Mouse (Mus musculus): ENCODE data around the gene Agxt. TPM values are rescaled to one million over a fixed set of nuclear protein-coding genes. Genes with fewer than 3 reads are reported as not detected.

Gene Agxt
- polyA plus RNA-seq, 1 experiment from 2014 or later, result not detected

GRCm38 (mm10) chr1:93138534-93138933 lies 3.5 kb downstream of the Agxt start:
- WGBS, result 80% methylated on average over 6 of the region's 6 CpGs
- no peaks in the 10 kb centered on the region for H3K4me1 ChIP-seq (ENCODE audit: control insufficient read depth, insufficient read depth, low read length)

GRCm38 (mm10) chr1:93139713-93140112 lies 4.7 kb downstream of the Agxt start:
- no peak overlapping the region for H3K27ac ChIP-seq (ENCODE audit: low read length)
- H3K9ac ChIP-seq (ENCODE audit: low read depth, low read length), result no peak overlapping the region
- no peaks in the 10 kb centered on the region for H3K27me3 ChIP-seq (ENCODE audit: control insufficient read depth, insufficient read depth, low read depth, low read length)
- H3K9me3 ChIP-seq (replicated peaks; ENCODE audit: control insufficient read depth, low read length, poor library complexity, severe bottlenecking), result no peaks in the 10 kb centered on the region
- no peak for ATAC-seq
- H3K4me3 ChIP-seq (ENCODE audit: low read depth, low read length), result no peak overlapping the region
- no peak overlapping the region for H3K4me2 ChIP-seq (ENCODE audit: low read length)
- no peaks in the 10 kb centered on the region for H3K36me3 ChIP-seq (ENCODE audit: control insufficient read depth, insufficient read depth, low read length)
- 89% methylated on average over 7 of the region's 7 CpGs for WGBS
- H3K4me1 ChIP-seq (ENCODE audit: control insufficient read depth, insufficient read depth, low read length), result no peaks in the 10 kb centered on the region

More at GRCm38 (mm10) chr1:93138534-93138933, 3.5 kb downstream of the Agxt start:
- ATAC-seq, result no peak
- H3K9ac ChIP-seq (ENCODE audit: low read depth, low read length), result no peak overlapping the region
- no peak overlapping the region for H3K27ac ChIP-seq (ENCODE audit: low read length)
- H3K9me3 ChIP-seq (replicated peaks; ENCODE audit: control insufficient read depth, low read length, poor library complexity, severe bottlenecking), result no peaks in the 10 kb centered on the region
- no peaks in the 10 kb centered on the region for H3K36me3 ChIP-seq (ENCODE audit: control insufficient read depth, insufficient read depth, low read length)
- no peak overlapping the region for H3K4me2 ChIP-seq (ENCODE audit: low read length)
- no peaks in the 10 kb centered on the region for H3K27me3 ChIP-seq (ENCODE audit: control insufficient read depth, insufficient read depth, low read depth, low read length)
- H3K4me3 ChIP-seq (ENCODE audit: low read depth, low read length), result no peak overlapping the region

- H3K36me3 ChIP-seq (ENCODE audit: control insufficient read depth, insufficient read depth, low read length), result no peaks in the 10 kb centered on the region
- H3K9ac ChIP-seq (ENCODE audit: low read depth, low read length), result no peak overlapping the region
- no peak for ATAC-seq
- no peak overlapping the region for H3K4me2 ChIP-seq (ENCODE audit: low read length)
- no peaks in the 10 kb centered on the region for H3K4me1 ChIP-seq (ENCODE audit: control insufficient read depth, insufficient read depth, low read length)
- no peak overlapping the region for H3K4me3 ChIP-seq (ENCODE audit: low read depth, low read length)
- 100% methylated on average over 1 of the region's 1 CpGs for WGBS
- H3K9me3 ChIP-seq (replicated peaks; ENCODE audit: control insufficient read depth, low read length, poor library complexity, severe bottlenecking), result no peaks in the 10 kb centered on the region
- no peak overlapping the region for H3K27ac ChIP-seq (ENCODE audit: low read length)
- H3K27me3 ChIP-seq (ENCODE audit: control insufficient read depth, insufficient read depth, low read depth, low read length), result no peaks in the 10 kb centered on the region
Measured at GRCm38 (mm10) chr1:93142871-93143270, 7.8 kb downstream of the Agxt start.

GRCm38 (mm10) chr1:93144176-93144575 lies 9.1 kb downstream of the Agxt start:
- no peak for ATAC-seq
- no peak overlapping the region for H3K4me2 ChIP-seq (ENCODE audit: low read length)
- WGBS, result 67% methylated on average over 9 of the region's 9 CpGs

GRCm38 (mm10) chr1:93150907-93151661 lies 16.0 kb downstream of the Agxt start:
- Histone ChIP-seq H3K4me1 (ENCODE audit: control insufficient read depth, insufficient read depth, low read length) (no peaks in the 10 kb centered on the region), H3K4me3 (ENCODE audit: low read depth, low read length) (no peak overlapping the region), H3K27me3 (ENCODE audit: control insufficient read depth, insufficient read depth, low read depth, low read length) (no peaks in the 10 kb centered on the region), H3K4me2 (ENCODE audit: low read length) (no peak overlapping the region), H3K9me3 (replicated peaks; ENCODE audit: control insufficient read depth, low read length, poor library complexity, severe bottlenecking) (no peaks in the 10 kb centered on the region), H3K9ac (ENCODE audit: low read depth, low read length) (no peak overlapping the region), H3K36me3 (ENCODE audit: control insufficient read depth, insufficient read depth, low read length) (no peaks in the 10 kb centered on the region), H3K27ac (ENCODE audit: low read length) (no peak overlapping the region)
- 69% methylated on average over 2 of the region's 2 CpGs for WGBS
- ATAC-seq, result no peak

More at GRCm38 (mm10) chr1:93144176-93144575, 9.1 kb downstream of the Agxt start:
- no peaks in the 10 kb centered on the region for H3K27me3 ChIP-seq (ENCODE audit: control insufficient read depth, insufficient read depth, low read depth, low read length)
- H3K36me3 ChIP-seq (ENCODE audit: control insufficient read depth, insufficient read depth, low read length), result no peaks in the 10 kb centered on the region
- no peaks in the 10 kb centered on the region for H3K9me3 ChIP-seq (replicated peaks; ENCODE audit: control insufficient read depth, low read length, poor library complexity, severe bottlenecking)
- no peak overlapping the region for H3K27ac ChIP-seq (ENCODE audit: low read length)
- no peak overlapping the region for H3K9ac ChIP-seq (ENCODE audit: low read depth, low read length)
- H3K4me1 ChIP-seq (ENCODE audit: control insufficient read depth, insufficient read depth, low read length), result no peaks in the 10 kb centered on the region
- no peak overlapping the region for H3K4me3 ChIP-seq (ENCODE audit: low read depth, low read length)

- Histone ChIP-seq H3K4me1 (ENCODE audit: control insufficient read depth, insufficient read depth, low read length) (no peaks in the 10 kb centered on the region), H3K27ac (ENCODE audit: low read length) (no peak overlapping the region), H3K4me3 (ENCODE audit: low read depth, low read length) (no peak overlapping the region), H3K9me3 (replicated peaks; ENCODE audit: control insufficient read depth, low read length, poor library complexity, severe bottlenecking) (no peaks in the 10 kb centered on the region), H3K36me3 (ENCODE audit: control insufficient read depth, insufficient read depth, low read length) (no peaks in the 10 kb centered on the region), H3K9ac (ENCODE audit: low read depth, low read length) (no peak overlapping the region), H3K4me2 (ENCODE audit: low read length) (no peak overlapping the region), H3K27me3 (ENCODE audit: control insufficient read depth, insufficient read depth, low read depth, low read length) (no peaks in the 10 kb centered on the region)
- no peak for ATAC-seq
- WGBS, result 81% methylated on average over 4 of the region's 4 CpGs
Measured at GRCm38 (mm10) chr1:93157566-93157965, 22.5 kb downstream of the Agxt start.

GRCm38 (mm10) chr1:93158916-93159315 lies 23.9 kb downstream of the Agxt start:
- WGBS, result 90% methylated on average over 8 of the region's 8 CpGs
- no peak for ATAC-seq
- no peaks in the 10 kb centered on the region for H3K4me1 ChIP-seq (ENCODE audit: control insufficient read depth, insufficient read depth, low read length)
- H3K9me3 ChIP-seq (replicated peaks; ENCODE audit: control insufficient read depth, low read length, poor library complexity, severe bottlenecking), result no peaks in the 10 kb centered on the region
- no peaks in the 10 kb centered on the region for H3K27me3 ChIP-seq (ENCODE audit: control insufficient read depth, insufficient read depth, low read depth, low read length)
- no peak overlapping the region for H3K27ac ChIP-seq (ENCODE audit: low read length)
- H3K4me3 ChIP-seq (ENCODE audit: low read depth, low read length), result no peak overlapping the region
- no peak overlapping the region for H3K9ac ChIP-seq (ENCODE audit: low read depth, low read length)
- H3K36me3 ChIP-seq (ENCODE audit: control insufficient read depth, insufficient read depth, low read length), result no peaks in the 10 kb centered on the region
- no peak overlapping the region for H3K4me2 ChIP-seq (ENCODE audit: low read length)

- no peak for ATAC-seq
- Histone ChIP-seq H3K4me1 (ENCODE audit: control insufficient read depth, insufficient read depth, low read length) (no peaks in the 10 kb centered on the region), H3K9me3 (replicated peaks; ENCODE audit: control insufficient read depth, low read length, poor library complexity, severe bottlenecking) (no peaks in the 10 kb centered on the region), H3K27ac (ENCODE audit: low read length) (no peak overlapping the region), H3K4me3 (ENCODE audit: low read depth, low read length) (no peak overlapping the region), H3K9ac (ENCODE audit: low read depth, low read length) (no peak overlapping the region), H3K36me3 (ENCODE audit: control insufficient read depth, insufficient read depth, low read length) (no peaks in the 10 kb centered on the region), H3K27me3 (ENCODE audit: control insufficient read depth, insufficient read depth, low read depth, low read length) (no peaks in the 10 kb centered on the region), H3K4me2 (ENCODE audit: low read length) (no peak overlapping the region)
- 84% methylated on average over 21 of the region's 21 CpGs for WGBS
Measured at GRCm38 (mm10) chr1:93159566-93160500, 24.8 kb downstream of the Agxt start.
